Mouse (Mus musculus): ENCODE results near the gene Otop2. TPM values are rescaled to one million over a fixed set of nuclear protein-coding genes. Genes with fewer than 3 reads are reported as not detected.
A peak's percentile ranks its signal among the peaks of the same experiment; 100 is the strongest.

Otop2 gene
- polyA plus RNA-seq, 1 experiment = 0.15 TPM

- no peak for DNase-seq (ENCODE audit: low read depth)
- no peak for TF ChIP-seq CTCF (IDR thresholded peaks at IDR 0.05; ENCODE audit: borderline replicate concordance, extremely low read depth, insufficient read depth, insufficient read length)
Measured at GRCm38 (mm10) chr11:115269330-115270066, 37.5 kb upstream of the Otop2 start.

GRCm38 (mm10) chr11:115270148-115270861, 36.7 kb upstream of the Otop2 start:
- no peak for TF ChIP-seq POLR2A (IDR thresholded peaks at IDR 0.05; ENCODE audit: borderline replicate concordance, extremely low read depth, insufficient read depth, insufficient read length, poor library complexity, severe bottlenecking)
- peak; percentile 95 for TF ChIP-seq CTCF (IDR thresholded peaks at IDR 0.05; ENCODE audit: borderline replicate concordance, extremely low read depth, insufficient read depth, insufficient read length)

GRCm38 (mm10) chr11:115271052-115271451, 35.9 kb upstream of the Otop2 start:
- DNase-seq (ENCODE audit: low read depth) = no peak
- no peak for TF ChIP-seq POLR2A (IDR thresholded peaks at IDR 0.05; ENCODE audit: borderline replicate concordance, extremely low read depth, insufficient read depth, insufficient read length, poor library complexity, severe bottlenecking)
- no peak for TF ChIP-seq CTCF (IDR thresholded peaks at IDR 0.05; ENCODE audit: borderline replicate concordance, extremely low read depth, insufficient read depth, insufficient read length)

More at GRCm38 (mm10) chr11:115270148-115270861, 36.7 kb upstream of the Otop2 start:
- peak; percentile 86 for DNase-seq (ENCODE audit: low read depth)

GRCm38 (mm10) chr11:115271481-115271880, 35.5 kb upstream of the Otop2 start:
- no peak for DNase-seq (ENCODE audit: low read depth)
- TF ChIP-seq POLR2A (IDR thresholded peaks at IDR 0.05; ENCODE audit: borderline replicate concordance, extremely low read depth, insufficient read depth, insufficient read length, poor library complexity, severe bottlenecking) (no peak), CTCF (IDR thresholded peaks at IDR 0.05; ENCODE audit: borderline replicate concordance, extremely low read depth, insufficient read depth, insufficient read length) (no peak)

GRCm38 (mm10) chr11:115272894-115273498, 34.0 kb upstream of the Otop2 start:
- TF ChIP-seq POLR2A (IDR thresholded peaks at IDR 0.05; ENCODE audit: borderline replicate concordance, extremely low read depth, insufficient read depth, insufficient read length, poor library complexity, severe bottlenecking) = no peak
- no peak for TF ChIP-seq CTCF (IDR thresholded peaks at IDR 0.05; ENCODE audit: borderline replicate concordance, extremely low read depth, insufficient read depth, insufficient read length)

GRCm38 (mm10) chr11:115273735-115274134, 33.2 kb upstream of the Otop2 start:
- no peak for TF ChIP-seq POLR2A (IDR thresholded peaks at IDR 0.05; ENCODE audit: borderline replicate concordance, extremely low read depth, insufficient read depth, insufficient read length, poor library complexity, severe bottlenecking)
- no peak for TF ChIP-seq CTCF (IDR thresholded peaks at IDR 0.05; ENCODE audit: borderline replicate concordance, extremely low read depth, insufficient read depth, insufficient read length)
- no peak for DNase-seq (ENCODE audit: low read depth)

More at GRCm38 (mm10) chr11:115272894-115273498, 34.0 kb upstream of the Otop2 start:
- DNase-seq (ENCODE audit: low read depth) = no peak

- no peak for TF ChIP-seq POLR2A (IDR thresholded peaks at IDR 0.05; ENCODE audit: borderline replicate concordance, extremely low read depth, insufficient read depth, insufficient read length, poor library complexity, severe bottlenecking)
- TF ChIP-seq CTCF (IDR thresholded peaks at IDR 0.05; ENCODE audit: borderline replicate concordance, extremely low read depth, insufficient read depth, insufficient read length) = no peak
- DNase-seq (ENCODE audit: low read depth) = no peak
Measured at GRCm38 (mm10) chr11:115274178-115274577, 32.8 kb upstream of the Otop2 start.

- DNase-seq (ENCODE audit: low read depth) = no peak
- TF ChIP-seq CTCF (IDR thresholded peaks at IDR 0.05; ENCODE audit: borderline replicate concordance, extremely low read depth, insufficient read depth, insufficient read length) (no peak), POLR2A (IDR thresholded peaks at IDR 0.05; ENCODE audit: borderline replicate concordance, extremely low read depth, insufficient read depth, insufficient read length, poor library complexity, severe bottlenecking) (no peak)
Measured at GRCm38 (mm10) chr11:115274771-115275170, 32.2 kb upstream of the Otop2 start.

- TF ChIP-seq POLR2A (IDR thresholded peaks at IDR 0.05; ENCODE audit: borderline replicate concordance, extremely low read depth, insufficient read depth, insufficient read length, poor library complexity, severe bottlenecking) = no peak
- TF ChIP-seq CTCF (IDR thresholded peaks at IDR 0.05; ENCODE audit: borderline replicate concordance, extremely low read depth, insufficient read depth, insufficient read length) = no peak
- no peak for DNase-seq (ENCODE audit: low read depth)
Measured at GRCm38 (mm10) chr11:115275509-115275908, 31.5 kb upstream of the Otop2 start.

GRCm38 (mm10) chr11:115275954-115276353, 31.0 kb upstream of the Otop2 start:
- TF ChIP-seq CTCF (IDR thresholded peaks at IDR 0.05; ENCODE audit: borderline replicate concordance, extremely low read depth, insufficient read depth, insufficient read length) = no peak
- no peak for TF ChIP-seq POLR2A (IDR thresholded peaks at IDR 0.05; ENCODE audit: borderline replicate concordance, extremely low read depth, insufficient read depth, insufficient read length, poor library complexity, severe bottlenecking)
- DNase-seq (ENCODE audit: low read depth) = no peak

GRCm38 (mm10) chr11:115276780-115277603, 30.0 kb upstream of the Otop2 start, which contains the start of gene Fdxr:
Gene Fdxr, minus strand, starts transcription at chr11:115277050.
- peak; percentile 100 for DNase-seq (ENCODE audit: low read depth)
- TF ChIP-seq CTCF (IDR thresholded peaks at IDR 0.05; ENCODE audit: borderline replicate concordance, extremely low read depth, insufficient read depth, insufficient read length) (no peak), POLR2A (IDR thresholded peaks at IDR 0.05; ENCODE audit: borderline replicate concordance, extremely low read depth, insufficient read depth, insufficient read length, poor library complexity, severe bottlenecking) (peak; percentile 73; the same call in 1 of the 2 replicates)

Measured in brain, embryonic 14.5 days (tissue).